Mouse (Mus musculus) thymus, adult 2 months (tissue): ENCODE data around the gene Zfp825.
"Not testable (repeated sequence)": the region's sequence is repeated elsewhere in the genome, so short reads cannot be mapped to it uniquely, and the experiment has no call there.

ENCODE experiments used
- CTCF ChIP-seq: fragments of 200-500 bp; IDR thresholded peaks from 2 replicates; pipeline ENCODE4 v1.5.1; 2012; ENCODE audit warnings: mild to moderate bottlenecking, control low read depth, low read length, moderate library complexity, borderline replicate concordance; ENCODE audit not compliant: control insufficient read depth, poor library complexity, insufficient read depth; ENCODE audit errors: extremely low read depth
- POLR2A ChIP-seq: fragments of 200-500 bp; IDR thresholded peaks from 2 replicates; pipeline ENCODE4 v1.6.1; 2012; ENCODE audit warnings: mild to moderate bottlenecking, low read length, control low read depth, moderate library complexity; ENCODE audit not compliant: control insufficient read depth, poor library complexity, insufficient read depth; ENCODE audit errors: extremely low read depth

- not testable (repeated sequence) for TF ChIP-seq CTCF, POLR2A
Observed at GRCm38 (mm10) chr13:74507981-74508380, 14.2 kb upstream of the Zfp825 start.
